Mouse (Mus musculus) layer of hippocampus, postnatal 14 days (tissue): ENCODE data around the gene F2. TPM values are rescaled to one million over a fixed set of nuclear protein-coding genes. Genes with fewer than 3 reads are reported as not detected.

Source experiments
- DNase-seq, 2 experiments: peaks; one replicate each; pipeline ENCODE4 v3.0.0; 2021 to 2022; ENCODE audit warnings: low spot score in 2 of 2, mixed read lengths in 1 of 2
- long read RNA-seq, 2 experiments: library from polyadenylated mRNA; stranded (forward); transcript quantifications; one replicate each; pipeline ENCODE4 v2.0.0; 2021
- total RNA-seq, 2 experiments: library from RNA; stranded (reverse); gene quantifications; 2 replicates each; pipeline ENCODE4 v1.2.3; 2021

The F2 gene
- under 1 TPM in 1 of 2 experiments, not detected in 1; 0.25 TPM for total RNA-seq
- long read RNA-seq, experiment 1, result 0 reads
- long read RNA-seq, experiment 2, partial matches to known transcripts, result 0 of 1 reads
- long read RNA-seq, experiment 2, other reads (novel, unspliced or antisense), result 1 of 1 reads

DNA sequence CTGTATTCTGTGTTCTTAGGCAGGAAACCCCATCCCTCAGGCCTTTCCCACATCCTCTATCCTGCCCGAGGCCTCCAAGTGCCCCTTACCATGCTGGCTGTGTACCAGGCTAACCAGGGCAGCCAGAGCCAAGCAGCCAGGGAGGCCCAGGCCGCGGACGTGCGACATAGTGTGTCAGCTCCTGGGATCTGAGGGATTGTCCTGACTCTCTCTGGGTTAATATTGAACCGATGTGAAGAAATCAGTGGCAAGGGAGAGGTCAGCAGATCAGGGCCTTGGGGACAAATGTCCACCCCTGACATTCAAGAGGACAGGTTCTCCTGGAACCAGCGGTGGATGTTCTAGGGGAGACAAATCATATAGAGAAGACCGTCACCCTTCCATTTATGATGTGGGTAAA lies at the start of gene F2:
Gene F2 (minus strand): TSS at position 186 of the 400 bp plus-strand sequence.
- no peak for DNase-seq

DNA sequence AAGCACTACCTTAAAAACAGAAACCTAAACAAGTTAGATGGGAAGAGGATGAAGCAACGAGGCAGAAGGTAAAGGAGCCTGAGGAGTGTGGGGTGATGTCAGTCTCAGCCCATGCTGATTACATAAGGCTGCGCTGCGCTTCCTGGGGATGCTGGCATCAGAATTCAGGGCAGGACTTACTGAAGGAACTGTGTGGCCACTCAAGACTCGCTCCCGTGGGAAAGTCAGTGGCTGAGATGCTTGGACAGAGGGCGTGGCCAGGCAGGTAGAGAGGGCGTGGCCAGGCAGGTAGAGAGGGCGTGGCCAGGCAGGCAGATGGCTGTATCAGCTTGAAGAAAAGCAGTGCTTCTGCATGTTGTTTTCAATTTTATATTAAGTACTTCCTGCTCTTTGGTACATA lies 47.7 kb upstream of the F2 start:
- DNase-seq, result no peak

DNA sequence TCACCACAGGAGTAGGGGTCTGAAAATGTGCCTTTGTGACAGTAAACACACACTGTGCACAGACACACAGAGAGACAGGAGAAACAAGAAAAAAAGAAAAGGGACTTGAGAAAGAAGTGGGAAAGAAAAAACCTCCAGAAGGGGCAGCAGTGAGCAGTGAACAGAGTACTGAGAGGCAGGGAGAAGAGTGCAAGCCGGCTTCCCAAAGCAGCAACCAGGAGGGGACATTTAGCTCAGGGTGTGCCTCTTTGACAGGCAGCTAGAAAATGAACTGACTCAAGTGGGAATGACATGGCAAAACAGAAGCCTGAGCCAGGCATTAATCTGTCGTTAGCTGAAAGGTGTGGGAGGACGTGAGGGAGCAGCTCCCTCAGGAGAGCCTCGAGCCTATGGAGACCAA lies 46.6 kb upstream of the F2 start:
- DNase-seq, result peak; percentile 46 to 58

DNA sequence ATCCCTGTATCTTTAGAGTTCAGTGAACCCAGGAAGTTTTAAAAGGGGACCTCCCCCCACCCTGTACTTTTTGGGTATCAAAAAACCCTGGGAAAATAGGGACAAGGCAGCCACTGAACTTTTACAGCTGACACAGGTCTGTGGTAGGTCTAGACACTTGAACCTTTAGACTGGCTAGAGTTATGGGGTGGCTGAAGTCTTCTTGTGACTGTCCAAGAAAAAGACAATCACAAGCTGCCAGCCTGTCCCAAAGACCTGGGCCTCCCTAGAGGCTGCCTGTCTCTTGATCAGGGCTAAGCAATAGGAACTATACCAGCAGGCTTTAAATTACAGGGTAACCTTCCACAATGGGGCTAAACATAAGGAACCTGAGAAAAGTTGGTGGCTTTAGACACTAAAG lies 40.7 kb upstream of the F2 start:
- no peak for DNase-seq

DNA sequence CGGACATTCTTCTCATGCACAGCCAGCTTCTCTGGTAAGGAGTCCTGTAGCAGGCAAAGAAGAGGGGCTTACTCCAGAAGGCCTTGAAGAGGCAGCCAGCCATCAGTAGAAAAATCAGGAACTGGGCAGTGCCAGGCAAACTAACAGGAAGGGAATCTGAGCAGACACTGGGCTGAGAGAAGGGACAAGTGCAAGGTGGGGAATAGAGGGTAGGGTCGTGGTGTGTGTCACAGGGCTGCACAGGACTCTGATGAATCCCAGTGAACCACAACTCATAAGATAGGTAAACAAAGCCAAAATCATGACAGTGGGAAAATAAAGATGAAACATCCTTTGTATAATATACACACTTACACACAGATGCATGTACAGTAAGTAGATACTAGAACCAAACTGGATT lies 40.2 kb upstream of the F2 start:
- no peak for DNase-seq

DNA sequence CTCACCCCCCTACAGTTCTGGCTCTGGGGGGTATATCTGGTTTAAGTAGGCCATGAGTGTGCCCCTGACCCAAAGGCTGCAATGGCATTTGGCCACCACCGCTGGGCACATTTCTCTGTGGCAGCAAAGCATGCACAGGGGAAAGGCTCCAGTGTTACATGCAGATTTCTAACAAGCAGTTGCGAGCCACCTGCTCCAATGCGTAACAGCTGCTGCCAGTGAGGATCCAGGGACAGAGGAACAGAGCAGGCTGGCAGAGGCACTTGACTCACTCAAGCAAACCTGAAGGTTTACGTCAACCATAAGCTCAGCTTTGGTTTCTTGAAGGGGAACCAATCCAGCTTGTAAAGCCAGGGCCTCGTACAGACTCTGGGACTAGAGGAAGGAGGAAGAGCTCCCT lies 38.7 kb upstream of the F2 start:
- peak; percentile 43 to 50 for DNase-seq

DNA sequence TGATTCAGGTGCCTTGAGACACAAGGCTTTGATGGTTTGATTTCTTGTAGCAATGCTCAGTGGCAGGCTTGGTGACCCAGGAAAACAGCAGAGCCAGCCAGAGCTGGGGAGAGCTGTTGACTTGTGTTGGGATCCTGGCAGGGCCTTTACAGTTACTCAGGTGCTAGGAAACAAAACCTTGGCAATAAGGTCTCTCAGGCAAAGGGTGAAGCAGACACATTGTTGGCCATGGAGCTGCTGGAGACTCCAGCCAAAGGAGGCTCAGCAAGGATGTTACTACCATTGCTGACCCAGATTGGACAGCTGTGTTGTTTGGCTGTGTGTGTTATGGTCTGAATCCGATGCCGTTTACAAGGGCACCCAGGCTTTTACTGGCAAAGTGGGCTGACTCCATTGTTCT lies 37.4 kb upstream of the F2 start:
- DNase-seq, result no peak

DNA sequence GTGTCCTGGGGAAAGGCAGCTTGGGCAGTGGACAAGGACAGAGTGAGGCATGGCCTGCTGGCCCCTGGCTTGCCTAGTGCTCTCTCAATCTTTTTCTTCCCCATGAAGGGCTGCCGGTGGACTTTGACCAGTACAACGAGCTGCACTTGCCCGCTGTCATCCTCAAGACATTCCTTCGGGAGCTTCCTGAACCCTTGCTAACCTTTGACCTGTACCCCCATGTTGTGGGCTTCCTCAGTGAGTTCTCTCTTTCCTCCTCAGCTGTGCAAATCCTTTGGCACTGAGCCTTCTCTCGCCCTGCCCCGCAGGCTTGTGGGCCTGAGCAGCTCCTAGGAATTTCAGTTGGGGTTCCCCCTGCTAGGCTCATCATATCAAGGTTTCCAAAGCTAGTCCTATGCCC lies 33.8 kb upstream of the F2 start:
- DNase-seq, result no peak

DNA sequence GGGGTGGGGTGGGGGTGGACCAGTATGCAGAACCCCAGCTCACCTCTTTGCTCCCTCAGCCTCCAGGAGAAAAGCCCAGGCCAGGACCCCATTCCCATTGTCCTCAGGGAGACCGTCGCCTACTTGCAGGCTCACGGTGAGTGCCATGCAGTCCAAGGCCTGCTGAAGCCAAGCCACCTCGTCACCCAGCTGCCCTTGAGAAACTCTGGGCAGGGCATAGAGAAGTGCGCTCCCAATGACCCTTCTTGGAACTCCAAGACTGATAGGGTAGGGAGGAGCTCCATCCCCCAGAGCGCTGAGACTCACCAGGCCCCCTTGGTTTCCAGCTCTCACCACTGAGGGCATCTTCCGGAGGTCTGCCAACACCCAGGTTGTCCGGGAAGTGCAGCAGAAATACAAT lies 33.1 kb upstream of the F2 start:
- DNase-seq, result no peak

DNA sequence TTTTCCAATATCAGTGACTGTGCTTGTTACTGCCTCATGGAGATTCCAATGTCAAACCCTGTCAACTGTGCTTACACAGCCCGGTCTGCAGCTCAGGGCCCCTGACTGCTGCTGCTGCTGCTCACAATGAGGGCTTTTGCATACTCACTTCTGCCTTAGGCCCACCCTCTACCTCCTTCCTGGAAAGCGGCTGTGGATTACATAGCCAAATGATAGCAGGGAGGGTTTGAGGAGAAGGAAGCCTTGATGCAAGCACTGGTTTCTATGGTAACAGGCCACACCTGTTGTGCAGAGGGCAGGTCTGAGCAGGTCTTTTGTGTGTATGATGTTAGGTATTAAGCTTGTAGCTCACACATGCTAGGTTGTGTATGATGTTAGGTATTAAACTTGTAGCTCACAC lies 31.5 kb upstream of the F2 start:
- no peak for DNase-seq

DNA sequence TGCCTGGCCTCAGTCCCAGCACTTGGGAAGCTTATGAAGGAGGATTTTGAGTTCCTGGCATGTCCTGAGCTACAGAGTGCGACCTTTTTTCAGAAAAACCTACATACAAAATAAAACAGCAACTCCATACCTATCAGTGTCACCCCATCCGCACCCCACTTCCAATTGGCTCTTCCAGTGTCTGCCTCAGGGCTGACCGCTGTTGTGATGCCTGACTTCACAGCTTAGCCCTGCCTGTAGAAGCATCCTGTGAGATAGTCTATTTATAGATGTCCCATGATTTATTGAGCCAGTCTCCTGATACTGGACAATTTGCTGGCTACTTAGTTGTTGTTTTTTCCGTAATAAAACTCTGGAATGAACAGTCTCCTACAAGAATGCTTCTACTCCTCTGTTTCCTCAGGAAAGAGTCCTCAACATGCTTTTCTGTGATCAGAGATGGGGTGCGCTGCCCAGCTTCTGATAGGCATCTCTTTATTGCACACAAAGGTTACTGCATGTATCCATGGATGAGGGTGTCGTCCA lies 30.2 kb upstream of the F2 start:
- DNase-seq, result no peak

DNA sequence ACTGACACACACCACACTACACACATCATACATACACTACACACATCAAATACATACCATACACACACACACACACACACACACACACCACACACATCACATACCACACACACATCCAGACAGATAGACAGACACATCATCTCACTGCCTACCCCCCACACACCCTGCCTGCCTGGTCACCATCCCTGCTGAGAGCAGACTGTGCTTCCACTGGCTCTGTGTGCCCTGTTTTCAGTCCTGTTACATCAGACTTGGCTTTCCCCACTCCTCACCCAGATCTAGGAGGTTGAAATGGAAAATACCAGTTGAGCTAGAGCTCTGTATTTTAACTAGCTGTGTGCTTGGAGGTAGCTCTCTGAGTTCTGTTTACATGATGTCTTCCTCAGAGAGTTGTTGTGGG lies 28.6 kb upstream of the F2 start:
- no peak for DNase-seq

DNA sequence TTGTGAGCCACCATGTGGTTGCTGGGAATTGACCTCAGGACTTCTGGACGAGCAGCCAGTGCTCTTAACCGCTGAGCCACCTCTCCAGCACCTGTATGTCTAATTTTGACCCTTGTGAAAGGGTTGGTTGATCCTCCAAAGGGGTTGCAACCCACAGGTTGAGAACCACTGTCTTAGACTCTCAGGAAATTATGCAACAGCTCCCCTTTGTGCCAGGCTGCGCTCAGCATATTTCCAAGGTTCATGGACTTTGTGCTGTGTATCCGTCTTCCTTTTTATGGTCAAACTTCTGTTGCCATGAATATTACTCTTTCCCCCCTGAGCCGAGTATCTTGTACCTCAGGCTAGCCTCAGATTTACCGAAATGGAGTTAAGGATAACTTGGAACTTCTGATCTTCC lies 24.8 kb upstream of the F2 start:
- no peak for DNase-seq

DNA sequence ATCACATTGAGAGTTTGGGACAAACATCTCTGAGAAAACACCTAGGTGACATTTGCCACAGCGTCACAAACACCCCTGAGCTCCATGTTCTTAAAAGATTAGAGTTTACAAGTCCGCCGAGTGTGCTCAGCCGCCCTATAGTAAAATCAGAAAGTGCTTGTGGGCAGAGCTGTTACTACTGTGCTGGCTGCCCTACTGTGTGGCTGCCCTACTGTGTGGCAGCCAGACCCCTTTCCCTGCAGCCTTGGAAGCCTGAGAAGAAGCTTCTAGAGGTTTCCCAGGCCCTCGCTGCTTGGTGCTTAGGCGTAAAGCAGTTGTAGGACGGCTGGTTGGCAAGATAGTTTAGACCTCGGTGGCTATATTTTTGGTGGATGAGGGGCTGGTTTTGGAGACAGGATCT lies 23.4 kb upstream of the F2 start:
- no peak for DNase-seq

DNA sequence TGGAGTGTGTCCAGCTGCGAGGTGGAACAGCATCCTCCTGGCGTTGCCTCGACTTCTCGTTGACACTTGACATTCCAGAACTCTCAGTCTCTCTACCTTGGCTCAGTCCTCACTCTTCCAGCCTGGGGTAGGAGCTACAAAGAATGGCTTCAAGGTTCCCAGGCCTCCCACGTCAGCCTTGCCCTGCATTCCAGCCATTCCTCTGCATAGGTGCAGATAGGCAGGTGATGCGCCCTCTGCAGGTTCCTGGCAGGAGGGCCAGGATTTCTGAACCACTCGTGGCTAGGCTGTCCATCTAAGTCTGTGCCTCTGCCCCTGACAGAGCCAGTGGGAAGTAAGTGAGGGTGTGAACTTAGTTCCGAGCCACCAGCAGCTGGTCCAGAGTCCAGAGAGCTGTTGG lies 20.6 kb upstream of the F2 start:
- DNase-seq, result no peak

DNA sequence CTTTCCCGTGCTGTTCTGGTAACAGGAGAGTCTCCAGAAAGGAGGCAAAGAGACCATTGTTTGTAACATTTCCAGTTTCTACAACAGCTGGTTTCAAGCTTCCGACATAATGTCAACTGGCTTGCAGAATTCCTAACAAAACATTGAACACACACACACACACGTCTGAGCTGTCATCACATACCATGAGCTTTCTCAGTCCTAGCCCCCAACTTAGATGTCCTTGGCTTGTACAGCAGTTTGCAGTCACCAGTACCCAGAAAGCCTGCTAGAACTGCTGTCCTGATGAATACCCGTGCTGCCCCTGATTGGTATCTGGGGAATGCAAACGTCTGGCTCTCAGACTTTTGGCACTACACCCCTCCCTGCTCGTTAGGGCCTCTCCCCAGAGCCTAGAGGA lies 19.6 kb upstream of the F2 start:
- DNase-seq, result no peak

DNA sequence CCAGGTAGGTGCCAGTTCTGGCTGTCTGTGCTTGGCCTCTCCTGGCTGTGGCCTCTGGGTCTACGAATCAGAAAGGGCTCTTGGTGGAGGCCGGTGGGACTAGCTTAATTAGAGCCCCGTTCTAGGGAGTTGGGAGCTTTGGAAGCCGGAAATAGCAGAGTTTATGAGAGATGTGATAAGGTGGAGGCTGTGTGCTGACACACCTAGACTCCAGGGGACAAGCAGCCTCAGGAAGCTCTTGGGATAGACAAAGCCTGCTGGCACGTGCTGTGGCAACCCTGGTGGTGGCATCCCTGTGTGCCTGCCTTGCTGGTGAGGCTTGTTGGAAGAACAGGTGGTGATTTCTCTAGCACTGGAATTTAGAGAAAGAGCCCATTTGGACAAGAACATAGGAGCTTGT lies 19.2 kb upstream of the F2 start:
- no peak for DNase-seq

DNA sequence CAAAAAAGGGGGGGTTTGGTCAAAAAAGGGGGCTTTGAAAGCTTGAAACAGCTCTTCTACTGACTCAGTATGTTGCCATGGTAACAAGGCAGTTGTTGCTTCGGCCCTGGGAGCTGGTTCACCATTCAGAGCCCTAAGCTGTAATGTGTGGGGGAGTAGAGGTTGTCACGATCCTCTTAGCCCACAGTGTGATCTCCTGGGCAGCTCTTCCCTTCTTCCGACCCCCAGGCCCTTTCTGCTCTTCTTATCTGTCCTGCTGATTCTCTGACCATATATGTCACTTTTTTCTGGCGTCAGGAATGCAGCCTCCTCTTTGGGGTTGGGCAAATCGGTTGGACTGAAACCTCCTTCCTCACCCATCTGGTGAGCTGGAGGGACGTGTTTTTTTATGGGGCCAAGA lies 16.6 kb upstream of the F2 start:
- no peak for DNase-seq

DNA sequence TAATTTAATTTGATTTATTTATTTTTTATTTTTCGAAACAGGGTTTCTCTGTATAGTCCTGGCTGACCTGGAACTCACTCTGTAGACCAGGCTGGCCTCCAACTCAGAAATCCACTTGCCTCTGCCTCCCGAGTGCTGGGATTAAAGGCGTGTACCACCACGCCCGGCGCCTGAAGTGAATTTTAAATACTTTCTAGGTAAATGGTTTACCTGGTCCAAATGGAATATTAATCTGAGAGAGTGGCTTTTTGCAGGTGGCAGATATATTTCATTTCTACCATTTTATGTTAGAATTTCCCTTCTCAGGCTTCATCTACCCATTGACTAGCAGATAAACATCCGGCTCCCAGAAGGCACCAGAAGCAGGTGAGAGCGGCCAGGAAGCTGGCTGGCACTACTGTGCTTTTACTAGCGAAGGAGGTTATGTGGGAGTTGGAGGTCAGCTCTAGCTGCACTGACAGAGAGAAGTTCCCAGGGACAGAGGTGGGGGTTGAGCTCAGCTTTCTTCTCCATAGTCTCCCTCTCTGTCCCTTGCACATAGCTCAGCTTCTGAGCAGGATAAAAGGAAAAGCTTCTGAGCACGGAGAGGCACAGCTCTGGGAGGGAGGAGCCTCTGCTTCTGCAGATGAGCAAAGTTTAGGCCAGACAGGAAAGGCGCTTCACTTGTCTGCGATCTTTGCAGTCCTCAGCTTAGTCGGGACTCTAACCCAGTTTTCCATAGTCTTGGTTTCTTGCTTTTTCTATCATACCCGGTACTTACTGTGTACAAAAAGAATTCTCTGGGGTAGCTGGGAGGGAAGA lies 15.4 kb upstream of the F2 start:
- DNase-seq, result no peak

DNA sequence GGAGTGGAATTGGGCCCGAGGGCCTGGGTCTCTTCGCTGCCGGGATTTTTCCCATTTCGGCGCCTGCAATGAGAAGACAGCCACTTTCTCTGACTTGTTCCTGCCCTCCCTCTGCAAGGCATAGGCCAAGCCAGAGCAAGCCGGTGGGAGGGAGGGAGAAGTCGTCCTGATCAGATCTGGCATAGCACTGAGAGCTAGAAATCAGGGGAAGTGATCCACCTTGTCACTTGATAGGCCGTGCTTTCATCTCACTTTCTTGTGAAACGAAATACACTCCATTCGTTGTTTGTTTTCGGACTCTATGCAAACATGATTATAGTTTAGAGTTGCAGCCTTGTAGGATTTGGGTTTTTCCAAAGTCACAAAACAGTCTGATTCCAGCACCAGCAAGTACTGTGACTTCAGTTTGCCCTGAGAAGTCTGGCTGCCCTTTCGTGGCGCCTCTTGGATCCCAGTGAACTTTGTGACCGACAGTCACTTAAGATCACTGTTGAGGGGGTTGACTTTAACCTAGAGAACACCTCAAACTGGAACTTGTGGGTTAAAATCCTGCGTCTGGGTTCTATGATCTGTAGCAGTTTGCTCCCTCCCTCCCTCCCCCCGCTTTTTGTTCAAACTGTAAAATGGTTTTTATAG lies 14.3 kb upstream of the F2 start:
- no peak for DNase-seq

DNA sequence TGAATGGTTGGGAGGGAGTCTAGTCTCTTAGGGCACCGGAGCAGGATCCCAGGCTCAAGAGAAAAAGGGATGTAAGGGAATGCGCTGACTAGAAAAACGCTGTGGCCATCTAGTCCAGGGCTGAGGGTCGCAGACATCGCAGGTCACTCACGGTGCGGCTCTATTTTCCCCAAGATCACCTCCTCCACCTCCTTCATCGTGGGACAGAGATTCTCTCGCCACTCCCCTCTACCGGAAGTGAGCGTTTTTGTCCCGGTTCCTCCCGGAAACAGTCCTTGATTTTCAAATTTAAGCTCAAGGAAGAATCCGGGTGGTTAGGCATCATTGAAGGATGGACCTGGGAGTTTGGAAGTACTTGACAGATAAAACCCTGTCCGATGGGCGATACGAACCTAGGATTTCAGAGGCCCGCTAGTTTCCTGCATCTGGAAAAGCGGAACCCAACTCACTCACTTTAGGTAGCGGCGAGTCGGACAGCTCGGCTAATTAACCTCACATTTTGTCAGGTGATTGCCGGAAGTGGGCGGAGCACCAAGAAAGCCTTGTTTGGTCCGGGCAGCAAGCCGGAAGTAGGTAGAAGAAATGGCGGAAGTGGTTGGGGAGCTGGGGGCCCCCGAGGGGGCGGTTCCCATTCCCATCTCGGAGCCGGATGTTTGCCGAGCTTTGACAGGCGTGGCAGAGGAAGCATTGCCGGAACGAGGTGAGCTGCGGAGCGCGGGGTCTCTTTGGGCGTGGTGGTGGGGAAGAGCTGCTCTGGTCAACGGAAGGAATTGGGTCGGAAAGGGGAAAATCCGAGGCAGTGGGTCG lies 13.5 kb upstream of the F2 start, which contains the start of the genes Zfp408 and Arhgap1:
Gene Zfp408 (minus strand): TSS at position 239 of the 807 bp plus-strand sequence.
Gene Arhgap1 (plus strand): TSS at position 308 of the 807 bp plus-strand sequence.
- DNase-seq, result peak; percentile 97 to 98

DNA sequence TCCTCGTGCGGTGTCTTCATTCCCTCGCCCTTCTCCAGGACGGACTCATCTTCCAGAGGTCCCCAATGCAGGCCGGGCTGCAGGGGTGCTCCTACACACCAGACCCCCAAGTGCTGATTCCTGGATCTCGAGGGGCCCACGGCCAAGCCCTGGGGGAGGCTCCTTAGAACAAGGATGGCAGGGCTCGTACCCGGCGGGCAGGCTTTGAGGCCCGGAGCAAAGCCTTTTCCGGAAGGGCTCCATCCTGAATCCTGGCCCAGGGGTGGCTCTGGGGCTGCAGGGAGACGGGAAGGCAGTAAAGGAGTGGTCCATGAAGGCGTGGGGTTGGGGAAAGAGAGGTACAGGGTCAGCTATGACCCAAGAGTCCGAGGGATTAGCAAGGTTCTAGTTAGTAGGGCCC lies 12.9 kb upstream of the F2 start:
- peak in 1 of 2 experiments; percentile 31 for DNase-seq
